Mouse (Mus musculus): ENCODE data around the gene Car4.

Car4 gene

GRCm38 (mm10) chr11:84957591-84958270 is at the start of gene Car4:
Gene Car4 (plus strand): TSS chr11:84957786.
- DNase-seq = peak; percentile 56

GRCm38 (mm10) chr11:84908480-84908879 is 49.1 kb upstream of the Car4 start:
- DNase-seq = no peak

GRCm38 (mm10) chr11:84910411-84910810 is 47.2 kb upstream of the Car4 start:
- DNase-seq = no peak

- DNase-seq = no peak
Measured at GRCm38 (mm10) chr11:84914673-84915072, 42.9 kb upstream of the Car4 start.

GRCm38 (mm10) chr11:84916053-84916702 is 41.4 kb upstream of the Car4 start, which contains the start of gene Znhit3:
Gene Znhit3 (minus strand): TSS chr11:84916366.
- DNase-seq = peak; percentile 80

- DNase-seq = no peak
Measured at GRCm38 (mm10) chr11:84916703-84917300, 40.8 kb upstream of the Car4 start.

- peak; percentile 80 for DNase-seq
Measured at GRCm38 (mm10) chr11:84918425-84918824, 39.2 kb upstream of the Car4 start.

GRCm38 (mm10) chr11:84919276-84919675 is 38.3 kb upstream of the Car4 start:
- no peak for DNase-seq

- no peak for DNase-seq
Measured at GRCm38 (mm10) chr11:84919951-84920350, 37.6 kb upstream of the Car4 start.

GRCm38 (mm10) chr11:84920981-84921380 is 36.6 kb upstream of the Car4 start:
- DNase-seq = no peak

GRCm38 (mm10) chr11:84932261-84932660 is 25.3 kb upstream of the Car4 start:
- DNase-seq = no peak

GRCm38 (mm10) chr11:84939508-84940053 is 18.0 kb upstream of the Car4 start:
- DNase-seq = peak; percentile 55

GRCm38 (mm10) chr11:84940140-84940539 is 17.4 kb upstream of the Car4 start:
- no peak for DNase-seq

GRCm38 (mm10) chr11:84943948-84944347 is 13.6 kb upstream of the Car4 start:
- no peak for DNase-seq

- DNase-seq = no peak
Measured at GRCm38 (mm10) chr11:84944639-84945435, 12.7 kb upstream of the Car4 start.

GRCm38 (mm10) chr11:84945841-84946240 is 11.7 kb upstream of the Car4 start:
- no peak for DNase-seq

GRCm38 (mm10) chr11:84947206-84947605 is 10.4 kb upstream of the Car4 start:
- DNase-seq = no peak

- DNase-seq = no peak
Measured at GRCm38 (mm10) chr11:84948114-84948513, 9.5 kb upstream of the Car4 start.

GRCm38 (mm10) chr11:84948526-84948925 is 9.1 kb upstream of the Car4 start:
- no peak for DNase-seq

- DNase-seq = no peak
Measured at GRCm38 (mm10) chr11:84952611-84953010, 5.0 kb upstream of the Car4 start.

- no peak for DNase-seq
Measured at GRCm38 (mm10) chr11:84956400-84956799, 1.2 kb upstream of the Car4 start.

- no peak for DNase-seq
Measured at GRCm38 (mm10) chr11:84957171-84957570, 415 bp upstream of the Car4 start.

GRCm38 (mm10) chr11:84958271-84958630 is 665 bp downstream of the Car4 start:
- DNase-seq = no peak
